Mouse (Mus musculus) brain, embryonic 14.5 days (tissue): ENCODE data around the gene Arhgap27.
A peak's percentile ranks its signal among the peaks of the same experiment; 100 is the strongest.

ENCODE experiments used
- CTCF ChIP-seq: fragments of 200-500 bp; IDR thresholded peaks from 2 replicates; pipeline ENCODE4 v1.5.1; 2012; ENCODE audit warnings: inconsistent platforms, mild to moderate bottlenecking, moderate library complexity, borderline replicate concordance; ENCODE audit not compliant: insufficient read depth, insufficient read length; ENCODE audit errors: extremely low read depth
- POLR2A ChIP-seq: fragments of 200-500 bp; IDR thresholded peaks from 2 replicates; pipeline ENCODE4 v1.6.1; 2012; ENCODE audit warnings: mild to moderate bottlenecking, inconsistent platforms, borderline replicate concordance; ENCODE audit not compliant: poor library complexity, insufficient read depth, insufficient read length, severe bottlenecking; ENCODE audit errors: extremely low read depth

- TF ChIP-seq POLR2A (no peak), CTCF (peak; percentile 61)
Observed at GRCm38 (mm10) chr11:103333719-103334398, 29.6 kb downstream of the Arhgap27 start.
